Mouse (Mus musculus): Measurements from ENCODE around the gene Gsg1l. TPM values are rescaled to one million over a fixed set of nuclear protein-coding genes. Genes with fewer than 3 reads are reported as not detected.

Gene Gsg1l
- polyA plus RNA-seq, 1 experiment from 2014 or later, result 0.55 TPM

DNA sequence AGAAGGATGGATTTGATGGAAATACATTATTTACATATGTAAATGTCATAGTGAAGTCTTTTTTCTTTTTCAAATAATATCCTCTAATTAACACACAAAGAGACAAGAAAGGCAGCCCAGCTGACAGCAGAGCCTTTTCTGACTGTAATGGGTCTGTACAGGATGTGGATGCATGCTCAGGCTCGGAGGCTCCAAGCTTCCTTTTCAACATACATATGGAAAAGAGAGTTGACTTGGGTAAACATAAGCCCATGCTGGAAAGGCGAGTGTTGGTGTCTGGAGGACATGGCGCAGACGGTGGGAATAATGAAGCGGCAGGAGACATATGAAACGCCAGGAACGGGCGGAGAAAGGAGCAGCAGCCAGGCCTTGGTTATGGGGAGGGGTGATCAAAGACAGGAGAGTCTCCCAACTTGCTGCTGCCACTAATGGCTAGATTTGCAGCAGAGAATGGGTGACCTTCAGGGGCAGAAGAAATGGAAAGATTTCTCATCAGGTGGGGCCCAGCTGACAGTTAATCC, 118.1 kb downstream of the Gsg1l start:
- no peak overlapping the region for H3K4me2 ChIP-seq (ENCODE audit: low read depth, severe bottlenecking)
- no peaks in the 10 kb centered on the region for H3K27me3 ChIP-seq (ENCODE audit: control insufficient read depth, insufficient read depth, low read length)
- H3K9ac ChIP-seq (ENCODE audit: low read length), result no peak overlapping the region
- no peaks in the 10 kb centered on the region for H3K9me3 ChIP-seq (ENCODE audit: control insufficient read depth, low read length)
- H3K4me3 ChIP-seq (ENCODE audit: low read depth, low read length), result no peak overlapping the region
- H3K27ac ChIP-seq (replicated peaks; ENCODE audit: low read depth, low read length), result no peak overlapping the region
- DNase-seq (ENCODE audit: low spot score) (no peak), ATAC-seq (ENCODE audit: insufficient number of reproducible peaks, low FRiP score, low TSS enrichment, low read depth) (no peak)
- H3K36me3 ChIP-seq (ENCODE audit: control insufficient read depth, insufficient read depth, low read length), result no peaks in the 10 kb centered on the region
- H3K4me1 ChIP-seq (ENCODE audit: control insufficient read depth, insufficient read depth, low read length), result no peaks in the 10 kb centered on the region
- WGBS, result 68% methylated on average over 8 of the region's 8 CpGs

- no peaks in the 10 kb centered on the region for H3K27me3 ChIP-seq (ENCODE audit: control insufficient read depth, insufficient read depth, low read length)
- H3K4me2 ChIP-seq (ENCODE audit: low read depth, severe bottlenecking), result no peak overlapping the region
- no peaks in the 10 kb centered on the region for H3K4me1 ChIP-seq (ENCODE audit: control insufficient read depth, insufficient read depth, low read length)
- H3K36me3 ChIP-seq (ENCODE audit: control insufficient read depth, insufficient read depth, low read length), result no peaks in the 10 kb centered on the region
- WGBS, result 61% methylated on average over 15 of the region's 18 CpGs
- H3K4me3 ChIP-seq (ENCODE audit: low read depth, low read length), result no peak overlapping the region
- H3K9me3 ChIP-seq (ENCODE audit: control insufficient read depth, low read length), result no peaks in the 10 kb centered on the region
- no peak overlapping the region for H3K27ac ChIP-seq (replicated peaks; ENCODE audit: low read depth, low read length)
- H3K9ac ChIP-seq (ENCODE audit: low read length), result no peak overlapping the region
- DNase-seq (ENCODE audit: low spot score) (no peak), ATAC-seq (ENCODE audit: insufficient number of reproducible peaks, low FRiP score, low TSS enrichment, low read depth) (no peak)
Observed at GRCm38 (mm10) chr7:125959294-125960048, 122.7 kb downstream of the Gsg1l start.

GRCm38 (mm10) chr7:125958856-125959255, 123.4 kb downstream of the Gsg1l start:
- no peak for DNase-seq (ENCODE audit: low spot score)
- Histone ChIP-seq H3K4me2 (ENCODE audit: low read depth, severe bottlenecking) (no peak overlapping the region), H3K36me3 (ENCODE audit: control insufficient read depth, insufficient read depth, low read length) (no peaks in the 10 kb centered on the region), H3K9ac (ENCODE audit: low read length) (no peak overlapping the region), H3K27ac (replicated peaks; ENCODE audit: low read depth, low read length) (no peak overlapping the region), H3K4me1 (ENCODE audit: control insufficient read depth, insufficient read depth, low read length) (peaks cover under 1% of the 10 kb centered on the region; the same call in 1 of the 2 replicates), H3K4me3 (ENCODE audit: low read depth, low read length) (no peak overlapping the region), H3K27me3 (ENCODE audit: control insufficient read depth, insufficient read depth, low read length) (no peaks in the 10 kb centered on the region), H3K9me3 (ENCODE audit: control insufficient read depth, low read length) (no peaks in the 10 kb centered on the region)
- WGBS, result 87% methylated on average over 5 of the region's 5 CpGs
- ATAC-seq (ENCODE audit: insufficient number of reproducible peaks, low FRiP score, low TSS enrichment, low read depth), result no peak

DNA sequence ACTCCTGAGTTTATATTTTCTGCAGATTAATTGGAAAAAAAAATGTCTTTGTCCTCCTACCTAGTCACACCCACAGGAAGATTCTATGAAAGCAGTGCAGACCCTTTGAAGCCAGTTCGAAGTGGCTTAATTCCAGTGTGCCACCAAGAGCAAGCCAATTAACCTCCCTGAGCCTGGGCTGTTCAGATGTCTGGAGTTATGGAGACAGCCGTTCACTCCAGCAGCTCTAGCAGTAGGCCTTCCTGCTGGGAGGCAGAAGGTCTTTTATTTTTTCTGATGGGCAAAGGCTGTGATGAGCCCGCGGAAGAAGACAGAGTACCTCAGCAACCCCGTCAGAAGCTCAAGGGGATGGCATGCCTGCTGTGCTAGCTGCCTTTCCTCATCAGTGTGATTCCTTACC, 127.2 kb downstream of the Gsg1l start:
- no peaks in the 10 kb centered on the region for H3K9me3 ChIP-seq (ENCODE audit: control insufficient read depth, low read length)
- DNase-seq (ENCODE audit: low spot score) (no peak), ATAC-seq (ENCODE audit: insufficient number of reproducible peaks, low FRiP score, low TSS enrichment, low read depth) (no peak)
- no peaks in the 10 kb centered on the region for H3K27me3 ChIP-seq (ENCODE audit: control insufficient read depth, insufficient read depth, low read length)
- H3K36me3 ChIP-seq (ENCODE audit: control insufficient read depth, insufficient read depth, low read length), result no peaks in the 10 kb centered on the region
- 54% methylated on average over 5 of the region's 5 CpGs for WGBS
- H3K4me3 ChIP-seq (ENCODE audit: low read depth, low read length), result no peak overlapping the region
- no peak overlapping the region for H3K9ac ChIP-seq (ENCODE audit: low read length)
- H3K27ac ChIP-seq (replicated peaks; ENCODE audit: low read depth, low read length), result no peak overlapping the region
- no peak overlapping the region for H3K4me2 ChIP-seq (ENCODE audit: low read depth, severe bottlenecking)
- H3K4me1 ChIP-seq (ENCODE audit: control insufficient read depth, insufficient read depth, low read length), result peaks cover 3% of the 10 kb centered on the region; the same call in 1 of the 2 replicates

DNA sequence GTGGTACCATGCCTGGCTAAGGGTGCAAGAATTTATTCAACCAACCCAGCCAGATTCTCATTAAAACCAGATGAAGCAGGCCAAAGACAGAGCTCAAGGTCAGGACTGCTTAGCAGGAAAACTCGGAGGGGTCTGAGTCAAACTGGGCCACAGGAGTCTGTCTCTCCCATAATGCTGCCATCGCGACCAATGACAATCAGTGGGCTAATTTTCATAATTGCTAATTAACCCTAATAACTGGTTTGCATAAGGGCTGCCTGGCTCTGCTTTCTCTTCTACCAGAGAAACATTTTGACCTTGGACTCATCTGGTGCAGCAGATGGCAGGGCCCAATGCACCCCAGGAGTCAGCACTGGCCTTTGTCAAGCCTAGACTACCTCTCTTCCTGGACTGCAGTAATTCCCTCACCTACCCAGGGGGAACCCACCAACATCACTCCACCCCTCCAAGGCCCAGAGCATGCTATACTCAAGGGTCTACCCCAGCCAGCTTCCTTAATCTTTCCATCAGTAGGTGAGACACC, 127.8 kb downstream of the Gsg1l start:
- H3K4me2 ChIP-seq (ENCODE audit: low read depth, severe bottlenecking), result no peak overlapping the region
- H3K9me3 ChIP-seq (ENCODE audit: control insufficient read depth, low read length), result no peaks in the 10 kb centered on the region
- no peak overlapping the region for H3K9ac ChIP-seq (ENCODE audit: low read length)
- ATAC-seq (ENCODE audit: insufficient number of reproducible peaks, low FRiP score, low TSS enrichment, low read depth), result no peak
- no peak for DNase-seq (ENCODE audit: low spot score)
- no peaks in the 10 kb centered on the region for H3K27me3 ChIP-seq (ENCODE audit: control insufficient read depth, insufficient read depth, low read length)
- H3K4me3 ChIP-seq (ENCODE audit: low read depth, low read length), result no peak overlapping the region
- H3K27ac ChIP-seq (replicated peaks; ENCODE audit: low read depth, low read length), result no peak overlapping the region
- H3K4me1 ChIP-seq (ENCODE audit: control insufficient read depth, insufficient read depth, low read length), result peaks cover 3% of the 10 kb centered on the region; the same call in 1 of the 2 replicates
- H3K36me3 ChIP-seq (ENCODE audit: control insufficient read depth, insufficient read depth, low read length), result no peaks in the 10 kb centered on the region
- 43% methylated on average over 3 of the region's 3 CpGs for WGBS

GRCm38 (mm10) chr7:125953844-125954243, 128.4 kb downstream of the Gsg1l start:
- Histone ChIP-seq H3K27me3 (ENCODE audit: control insufficient read depth, insufficient read depth, low read length) (no peaks in the 10 kb centered on the region), H3K9me3 (ENCODE audit: control insufficient read depth, low read length) (no peaks in the 10 kb centered on the region), H3K4me2 (ENCODE audit: low read depth, severe bottlenecking) (no peak overlapping the region), H3K4me1 (ENCODE audit: control insufficient read depth, insufficient read depth, low read length) (peaks cover 3% of the 10 kb centered on the region; the same call in 1 of the 2 replicates), H3K27ac (replicated peaks; ENCODE audit: low read depth, low read length) (no peak overlapping the region), H3K9ac (ENCODE audit: low read length) (no peak overlapping the region), H3K4me3 (ENCODE audit: low read depth, low read length) (no peak overlapping the region), H3K36me3 (ENCODE audit: control insufficient read depth, insufficient read depth, low read length) (no peaks in the 10 kb centered on the region)
- WGBS, result 63% methylated on average over 6 of the region's 6 CpGs
- no peak for ATAC-seq (ENCODE audit: insufficient number of reproducible peaks, low FRiP score, low TSS enrichment, low read depth)
- no peak for DNase-seq (ENCODE audit: low spot score)

DNA sequence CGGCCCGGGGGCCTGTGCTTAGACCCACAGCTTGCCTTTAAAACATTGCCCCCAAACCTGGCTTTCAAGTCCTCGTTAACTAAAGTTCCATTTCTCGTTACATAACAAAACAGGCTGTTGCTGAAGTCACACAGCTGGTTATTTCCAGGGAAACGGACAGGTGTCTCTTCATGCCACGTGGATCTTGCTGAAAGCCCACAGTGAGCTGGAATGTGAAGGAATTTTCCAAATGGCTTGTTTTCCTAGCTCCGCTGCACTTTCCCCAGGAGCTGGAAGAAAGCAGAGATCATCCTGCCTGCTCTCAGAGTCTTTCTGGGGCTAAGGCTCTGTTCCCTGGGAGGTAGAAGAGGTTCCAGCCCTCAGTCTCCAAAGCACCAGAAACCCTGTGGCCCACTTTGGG, 130.3 kb downstream of the Gsg1l start:
- WGBS, result 60% methylated on average over 7 of the region's 7 CpGs

DNA sequence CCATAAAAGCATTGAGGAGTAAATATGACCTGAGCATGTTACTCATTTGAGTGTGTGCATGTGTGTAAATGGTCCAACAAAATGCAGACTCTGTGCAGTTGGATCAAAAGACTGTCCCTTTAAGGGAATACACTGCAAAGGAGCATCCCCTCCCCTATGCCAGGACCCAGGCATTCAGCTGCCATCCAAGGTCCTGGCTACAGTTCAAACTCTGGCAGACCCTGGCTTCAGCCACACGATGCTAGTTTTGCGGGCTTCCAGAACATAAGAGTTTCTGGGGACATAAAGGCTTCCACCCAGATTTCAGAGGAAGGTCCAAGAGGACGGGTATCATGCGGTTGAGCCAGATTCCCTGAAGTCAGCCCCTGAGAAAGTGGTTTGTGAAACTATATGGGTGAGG, 133.2 kb downstream of the Gsg1l start:
- Histone ChIP-seq H3K27ac (replicated peaks; ENCODE audit: low read depth, low read length) (no peak overlapping the region), H3K4me3 (ENCODE audit: low read depth, low read length) (no peak overlapping the region), H3K9ac (ENCODE audit: low read length) (no peak overlapping the region), H3K27me3 (ENCODE audit: control insufficient read depth, insufficient read depth, low read length) (no peaks in the 10 kb centered on the region), H3K4me1 (ENCODE audit: control insufficient read depth, insufficient read depth, low read length) (peaks cover 6% of the 10 kb centered on the region; the same call in 1 of the 2 replicates), H3K36me3 (ENCODE audit: control insufficient read depth, insufficient read depth, low read length) (no peaks in the 10 kb centered on the region), H3K4me2 (ENCODE audit: low read depth, severe bottlenecking) (no peak overlapping the region), H3K9me3 (ENCODE audit: control insufficient read depth, low read length) (no peaks in the 10 kb centered on the region)
- DNase-seq (ENCODE audit: low spot score) (no peak), ATAC-seq (ENCODE audit: insufficient number of reproducible peaks, low FRiP score, low TSS enrichment, low read depth) (no peak)
- 92% methylated on average over 4 of the region's 4 CpGs for WGBS

More for the DNA sequence above, 130.3 kb downstream of the Gsg1l start:
- H3K4me1 ChIP-seq (ENCODE audit: control insufficient read depth, insufficient read depth, low read length), result peaks cover 3% of the 10 kb centered on the region; the same call in 1 of the 2 replicates
- no peak overlapping the region for H3K4me2 ChIP-seq (ENCODE audit: low read depth, severe bottlenecking)
- no peak overlapping the region for H3K27ac ChIP-seq (replicated peaks; ENCODE audit: low read depth, low read length)
- no peaks in the 10 kb centered on the region for H3K27me3 ChIP-seq (ENCODE audit: control insufficient read depth, insufficient read depth, low read length)
- H3K9ac ChIP-seq (ENCODE audit: low read length), result no peak overlapping the region
- DNase-seq (ENCODE audit: low spot score) (no peak), ATAC-seq (ENCODE audit: insufficient number of reproducible peaks, low FRiP score, low TSS enrichment, low read depth) (no peak)
- no peaks in the 10 kb centered on the region for H3K36me3 ChIP-seq (ENCODE audit: control insufficient read depth, insufficient read depth, low read length)
- no peak overlapping the region for H3K4me3 ChIP-seq (ENCODE audit: low read depth, low read length)
- H3K9me3 ChIP-seq (ENCODE audit: control insufficient read depth, low read length), result no peaks in the 10 kb centered on the region

Measured in limb, embryonic 11.5 days (tissue).